In the genomic region with DNA sequence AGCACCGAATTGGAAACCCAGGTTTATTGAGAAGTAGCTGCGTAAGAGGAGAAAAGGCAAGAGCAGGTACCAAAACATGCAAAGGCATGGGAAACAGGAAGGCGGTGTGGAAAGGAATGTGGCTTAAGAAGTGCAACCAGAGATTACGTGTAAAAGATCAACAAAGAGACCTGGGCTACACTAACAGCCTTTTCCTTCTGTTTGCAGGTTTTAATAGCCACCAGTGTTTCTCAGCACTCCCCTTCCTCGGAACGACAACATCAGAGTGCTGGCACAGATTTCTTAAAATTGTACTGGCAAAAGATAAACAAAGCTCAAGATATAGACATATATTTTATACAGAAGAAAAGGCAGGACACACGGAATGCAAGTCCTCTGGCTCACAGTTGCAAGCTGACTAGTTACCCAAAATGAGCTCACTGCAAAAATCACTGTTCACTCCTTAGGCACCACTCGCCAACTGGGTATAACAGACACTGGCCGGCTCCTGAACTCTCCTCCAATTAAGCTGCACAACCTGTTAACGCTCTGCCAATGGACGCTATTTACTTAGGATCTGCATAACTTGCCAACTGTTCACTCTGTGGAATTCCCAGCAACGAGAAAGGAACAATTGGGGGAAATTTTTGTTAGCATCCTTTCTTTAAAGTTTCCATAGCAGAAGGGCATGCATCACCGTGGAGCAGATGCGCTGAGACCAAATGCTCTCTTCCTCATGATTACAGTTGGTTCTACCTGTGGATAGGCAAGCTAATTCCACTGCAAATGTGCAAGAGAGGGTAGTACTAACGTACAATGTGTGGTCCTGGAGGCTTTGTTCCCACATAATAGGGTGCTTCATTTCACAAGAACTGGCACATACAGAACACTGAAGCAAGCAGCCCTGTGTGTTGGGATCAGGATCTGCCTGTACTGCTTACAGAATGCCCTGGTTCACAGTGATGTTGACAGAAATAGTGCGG, we compare ENCODE assay signal across 14 mouse cellular contexts.
DNase-seq lines count a peak whose midpoint lies in the region; ATAC-seq and TF ChIP-seq lines count a peak whose summit lies in the region.
"Had no signal": no experiment of that assay in that cellular context is flagged by ENCODE, and none has a peak within 500 bp of the region (broad histone marks: within the 10 kb centered on the region; RNA-seq: fewer than 3 reads in every experiment).

No protein-coding gene starts in this region.

- H3K36me3 ChIP-seq in hindbrain, embryonic 13.5 days = no peaks in the 10 kb centered on the region
- no peaks in the 10 kb centered on the region for H3K36me3 ChIP-seq in hindbrain, postnatal 0 days (ENCODE audit: insufficient read depth, low read length)
- no peaks in the 10 kb centered on the region for H3K36me3 ChIP-seq in lung, embryonic 16.5 days (ENCODE audit: control insufficient read depth, insufficient read depth, low read length)
- no peaks in the 10 kb centered on the region for H3K36me3 ChIP-seq in forebrain, embryonic 13.5 days (ENCODE audit: poor library complexity, severe bottlenecking)
- H3K36me3 ChIP-seq in midbrain, embryonic 13.5 days = no peaks in the 10 kb centered on the region
- H3K36me3 ChIP-seq: limb, embryonic 10.5 days had no signal

- H3K4me3 ChIP-seq in hindbrain, embryonic 13.5 days = no peak overlapping the region
- no peak overlapping the region for H3K4me3 ChIP-seq in hindbrain, postnatal 0 days (ENCODE audit: low read length)
- no peak overlapping the region for H3K4me3 ChIP-seq in lung, embryonic 16.5 days (ENCODE audit: low read length)
- no peak overlapping the region for H3K4me3 ChIP-seq in forebrain, embryonic 13.5 days
- H3K4me3 ChIP-seq in midbrain, embryonic 13.5 days (replicated peaks) = no peak overlapping the region
- H3K4me3 ChIP-seq: limb, embryonic 10.5 days had no signal

- 65% methylated on average over 16 of the region's 16 CpGs for WGBS in hindbrain, embryonic 13.5 days
- 54% methylated on average over 16 of the region's 16 CpGs for WGBS in hindbrain, postnatal 0 days
- 40% methylated on average over 16 of the region's 16 CpGs for WGBS in lung, embryonic 16.5 days
- 44% methylated on average over 16 of the region's 16 CpGs for WGBS in forebrain, embryonic 13.5 days
- WGBS in midbrain, embryonic 13.5 days = 67% methylated on average over 16 of the region's 16 CpGs

- no peak overlapping the region for H3K4me2 ChIP-seq in hindbrain, embryonic 13.5 days
- no peak overlapping the region for H3K4me2 ChIP-seq in hindbrain, postnatal 0 days (ENCODE audit: low read depth, low read length)
- no peak overlapping the region for H3K4me2 ChIP-seq in lung, embryonic 16.5 days (ENCODE audit: low read depth, low read length)
- peak overlapping the region; percentile 32 for H3K4me2 ChIP-seq in forebrain, embryonic 13.5 days
- no peak overlapping the region for H3K4me2 ChIP-seq in midbrain, embryonic 13.5 days (replicated peaks)

- no peaks in the 10 kb centered on the region for H3K27me3 ChIP-seq in hindbrain, embryonic 13.5 days
- H3K27me3 ChIP-seq in hindbrain, postnatal 0 days (ENCODE audit: insufficient read depth, low read length) = no peaks in the 10 kb centered on the region
- H3K27me3 ChIP-seq in lung, embryonic 16.5 days (ENCODE audit: control insufficient read depth, insufficient read depth, low read depth, low read length) = no peaks in the 10 kb centered on the region
- no peaks in the 10 kb centered on the region for H3K27me3 ChIP-seq in forebrain, embryonic 13.5 days
- no peaks in the 10 kb centered on the region for H3K27me3 ChIP-seq in midbrain, embryonic 13.5 days

- no peaks in the 10 kb centered on the region for H3K9me3 ChIP-seq in hindbrain, embryonic 13.5 days
- H3K9me3 ChIP-seq in hindbrain, postnatal 0 days (ENCODE audit: low read length) = no peaks in the 10 kb centered on the region
- no peaks in the 10 kb centered on the region for H3K9me3 ChIP-seq in lung, embryonic 16.5 days (ENCODE audit: control insufficient read depth, low read length)
- no peaks in the 10 kb centered on the region for H3K9me3 ChIP-seq in forebrain, embryonic 13.5 days (replicated peaks)
- no peaks in the 10 kb centered on the region for H3K9me3 ChIP-seq in midbrain, embryonic 13.5 days
- H3K9me3 ChIP-seq: limb, embryonic 10.5 days had no signal

- peak overlapping the region; percentile 18; the same call in 1 of the 2 replicates for H3K27ac ChIP-seq in hindbrain, embryonic 13.5 days
- H3K27ac ChIP-seq in hindbrain, postnatal 0 days = no peak overlapping the region
- H3K27ac ChIP-seq in lung, embryonic 16.5 days (ENCODE audit: low read length) = peak overlapping the region; percentile 2; the same call in 1 of the 2 replicates
- peak overlapping the region; percentile 57; the same call in 1 of the 2 replicates for H3K27ac ChIP-seq in forebrain, embryonic 13.5 days
- H3K27ac ChIP-seq in midbrain, embryonic 13.5 days = no peak overlapping the region
- H3K27ac ChIP-seq: limb, embryonic 10.5 days; stomach, postnatal 0 days had no signal

- DNase-seq in hindbrain, postnatal 0 days (ENCODE audit: low spot score) = no peak
- no peak for DNase-seq in lung, adult 18-20 months
- DNase-seq in thymus, postnatal 10 days (ENCODE audit: low spot score in 2 of 2) = no peak
- DNase-seq: adrenal gland, postnatal 25 days; cerebellum, adult 2 months; kidney, postnatal 14 days; lung, postnatal 10 days had no signal

- no peak for ATAC-seq in hindbrain, embryonic 13.5 days (ENCODE audit: low FRiP score)
- ATAC-seq in hindbrain, postnatal 0 days = no peak; the same call in 1 of the 2 replicates
- peak; percentile 64 for ATAC-seq in lung, embryonic 16.5 days (ENCODE audit: low read depth)
- ATAC-seq in forebrain, embryonic 13.5 days = peak; percentile 87
- ATAC-seq in midbrain, embryonic 13.5 days = peak; percentile 50; the same call in 1 of the 2 replicates
- ATAC-seq: CD4-positive, CD25-positive, alpha-beta regulatory T cell, adult 4 months had no signal

- H3K9ac ChIP-seq in hindbrain, embryonic 13.5 days = no peak overlapping the region
- no peak overlapping the region for H3K9ac ChIP-seq in hindbrain, postnatal 0 days (replicated peaks; ENCODE audit: low read length)
- no peak overlapping the region for H3K9ac ChIP-seq in lung, embryonic 16.5 days (ENCODE audit: low read length)
- no peak overlapping the region for H3K9ac ChIP-seq in forebrain, embryonic 13.5 days
- no peak overlapping the region for H3K9ac ChIP-seq in midbrain, embryonic 13.5 days (replicated peaks)

- peaks cover 6% of the 10 kb centered on the region; the same call in 1 of the 2 replicates for H3K4me1 ChIP-seq in hindbrain, embryonic 13.5 days (replicated peaks)
- H3K4me1 ChIP-seq in hindbrain, postnatal 0 days (ENCODE audit: insufficient read depth, low read length) = no peaks in the 10 kb centered on the region
- peaks cover 7% of the 10 kb centered on the region; the same call in 1 of the 2 replicates for H3K4me1 ChIP-seq in lung, embryonic 16.5 days (replicated peaks; ENCODE audit: control insufficient read depth, insufficient read depth, low read length)
- H3K4me1 ChIP-seq in forebrain, embryonic 13.5 days = peaks cover 17% of the 10 kb centered on the region
- H3K4me1 ChIP-seq in midbrain, embryonic 13.5 days (replicated peaks) = peaks cover 6% of the 10 kb centered on the region
- H3K4me1 ChIP-seq: limb, embryonic 10.5 days had no signal

- no peak for TF ChIP-seq CTCF in hindbrain, postnatal 0 days (IDR thresholded peaks at IDR 0.05; ENCODE audit: low read depth)

Comparison
In these comparisons a context has a peak if more than half of its experiments do, and no peak if none do; other contexts are left out.
1. H3K27ac ChIP-seq: peak in hindbrain, embryonic 13.5 days (single experiment), lung, embryonic 16.5 days (single experiment) and forebrain, embryonic 13.5 days (single experiment); none in hindbrain, postnatal 0 days (single experiment) and midbrain, embryonic 13.5 days (single experiment).
2. ATAC-seq: peak in lung, embryonic 16.5 days (single experiment), forebrain, embryonic 13.5 days (single experiment) and midbrain, embryonic 13.5 days (single experiment); none in hindbrain, embryonic 13.5 days (single experiment) and hindbrain, postnatal 0 days (single experiment).